9 mouse cellular contexts compared by ENCODE assay signal in genomic region chr9:34557846-34558245, GRCm38 (mm10).
DNase-seq lines count a peak whose midpoint lies in the region; ATAC-seq lines count a peak whose summit lies in the region.
"Had no signal": no experiment of that assay in that cellular context is flagged by ENCODE, and none has a peak within 500 bp of the region (broad histone marks: within the 10 kb centered on the region; RNA-seq: fewer than 3 reads in every experiment).

No protein-coding gene starts in this region.

- peak; percentile 31; the same call in 1 of the 2 replicates for ATAC-seq in kidney, embryonic 15.5 days (replicated peaks; ENCODE audit: low FRiP score)
- ATAC-seq in hindbrain, embryonic 15.5 days (ENCODE audit: low FRiP score, low read depth): peak; percentile 85
- ATAC-seq: inflammation-experienced regulatory T-cells, adult 6 months had no signal

- no peak overlapping the region for H3K4me3 ChIP-seq in kidney, embryonic 15.5 days (replicated peaks)
- no peak overlapping the region for H3K4me3 ChIP-seq in hindbrain, embryonic 15.5 days

- peak overlapping the region; percentile 27; the same call in 1 of the 2 replicates for H3K4me2 ChIP-seq in kidney, embryonic 15.5 days
- peak overlapping the region; percentile 24; the same call in 1 of the 2 replicates for H3K4me2 ChIP-seq in hindbrain, embryonic 15.5 days

- H3K9ac ChIP-seq in kidney, embryonic 15.5 days: no peak overlapping the region
- H3K9ac ChIP-seq in hindbrain, embryonic 15.5 days: no peak overlapping the region

- H3K27ac ChIP-seq in kidney, embryonic 15.5 days: no peak overlapping the region
- peak overlapping the region; percentile 81 for H3K27ac ChIP-seq in hindbrain, embryonic 15.5 days (replicated peaks)

- H3K36me3 ChIP-seq in kidney, embryonic 15.5 days: no peaks in the 10 kb centered on the region
- H3K36me3 ChIP-seq in hindbrain, embryonic 15.5 days: no peaks in the 10 kb centered on the region

- 56% methylated on average over 5 of the region's 5 CpGs for WGBS in kidney, embryonic 15.5 days
- WGBS in hindbrain, embryonic 15.5 days: 21% methylated on average over 5 of the region's 5 CpGs

- DNase-seq in kidney, adult 11 months: no peak
- peak; percentile 18 for DNase-seq in embryo, embryonic 9.5 days (ENCODE audit: extremely low spot score)
- peak; percentile 22 for DNase-seq in neural tube, embryonic 10.5 days (ENCODE audit: extremely low spot score, low spot score)
- no peak for DNase-seq in adrenal gland, adult (ENCODE audit: inconsistent age in 2 of 2, low spot score in 1 of 2)
- DNase-seq in testis, postnatal 14 days (ENCODE audit: low spot score): no peak
- DNase-seq in urinary bladder, adult 2 months (ENCODE audit: low spot score): no peak

- peaks cover 23% of the 10 kb centered on the region for H3K4me1 ChIP-seq in kidney, embryonic 15.5 days
- H3K4me1 ChIP-seq in hindbrain, embryonic 15.5 days (replicated peaks): peaks cover 56% of the 10 kb centered on the region

- no peaks in the 10 kb centered on the region for H3K27me3 ChIP-seq in kidney, embryonic 15.5 days
- H3K27me3 ChIP-seq in hindbrain, embryonic 15.5 days: no peaks in the 10 kb centered on the region

- H3K9me3 ChIP-seq in kidney, embryonic 15.5 days (replicated peaks): no peaks in the 10 kb centered on the region
- no peaks in the 10 kb centered on the region for H3K9me3 ChIP-seq in hindbrain, embryonic 15.5 days

Comparison
In these comparisons a context has a peak if more than half of its experiments do, and no peak if none do; other contexts are left out.
1. DNase-seq: peak in embryo, embryonic 9.5 days (single experiment) and neural tube, embryonic 10.5 days (single experiment); none in kidney, adult 11 months (single experiment), adrenal gland, adult (0 of 2), testis, postnatal 14 days (single experiment) and urinary bladder, adult 2 months (single experiment).